Mouse (Mus musculus): Measurements from ENCODE around the gene Chit1. TPM values are rescaled to one million over a fixed set of nuclear protein-coding genes. Genes with fewer than 3 reads are reported as not detected.

Chit1 gene
- polyA plus RNA-seq, 1 experiment, result 0.11 TPM

- TF ChIP-seq CTCF (IDR thresholded peaks at IDR 0.05; ENCODE audit: borderline replicate concordance, extremely low read depth, insufficient read depth, insufficient read length) (no peak), POLR2A (IDR thresholded peaks at IDR 0.05; ENCODE audit: borderline replicate concordance, extremely low read depth, insufficient read depth, insufficient read length, poor library complexity, severe bottlenecking) (no peak)
- DNase-seq (ENCODE audit: low read depth), result no peak
Observed at GRCm38 (mm10) chr1:134080406-134080805, 30.6 kb upstream of the Chit1 start.

- DNase-seq (ENCODE audit: low read depth), result no peak
- no peak for TF ChIP-seq CTCF (IDR thresholded peaks at IDR 0.05; ENCODE audit: borderline replicate concordance, extremely low read depth, insufficient read depth, insufficient read length)
- TF ChIP-seq POLR2A (IDR thresholded peaks at IDR 0.05; ENCODE audit: borderline replicate concordance, extremely low read depth, insufficient read depth, insufficient read length, poor library complexity, severe bottlenecking), result no peak
Observed at GRCm38 (mm10) chr1:134080881-134081450, 30.1 kb upstream of the Chit1 start.

GRCm38 (mm10) chr1:134082987-134083516, 28.0 kb upstream of the Chit1 start:
- no peak for DNase-seq (ENCODE audit: low read depth)
- TF ChIP-seq POLR2A (IDR thresholded peaks at IDR 0.05; ENCODE audit: borderline replicate concordance, extremely low read depth, insufficient read depth, insufficient read length, poor library complexity, severe bottlenecking) (no peak), CTCF (IDR thresholded peaks at IDR 0.05; ENCODE audit: borderline replicate concordance, extremely low read depth, insufficient read depth, insufficient read length) (no peak)

- DNase-seq (ENCODE audit: low read depth), result no peak
- TF ChIP-seq CTCF (IDR thresholded peaks at IDR 0.05; ENCODE audit: borderline replicate concordance, extremely low read depth, insufficient read depth, insufficient read length), result no peak
- no peak for TF ChIP-seq POLR2A (IDR thresholded peaks at IDR 0.05; ENCODE audit: borderline replicate concordance, extremely low read depth, insufficient read depth, insufficient read length, poor library complexity, severe bottlenecking)
Observed at GRCm38 (mm10) chr1:134083676-134084075, 27.4 kb upstream of the Chit1 start.

- TF ChIP-seq CTCF (IDR thresholded peaks at IDR 0.05; ENCODE audit: borderline replicate concordance, extremely low read depth, insufficient read depth, insufficient read length) (no peak), POLR2A (IDR thresholded peaks at IDR 0.05; ENCODE audit: borderline replicate concordance, extremely low read depth, insufficient read depth, insufficient read length, poor library complexity, severe bottlenecking) (no peak)
- no peak for DNase-seq (ENCODE audit: low read depth)
Observed at GRCm38 (mm10) chr1:134084128-134084527, 26.9 kb upstream of the Chit1 start.

GRCm38 (mm10) chr1:134086017-134086416, 25.0 kb upstream of the Chit1 start:
- TF ChIP-seq CTCF (IDR thresholded peaks at IDR 0.05; ENCODE audit: borderline replicate concordance, extremely low read depth, insufficient read depth, insufficient read length), result no peak
- TF ChIP-seq POLR2A (IDR thresholded peaks at IDR 0.05; ENCODE audit: borderline replicate concordance, extremely low read depth, insufficient read depth, insufficient read length, poor library complexity, severe bottlenecking), result no peak
- DNase-seq (ENCODE audit: low read depth), result peak; percentile 58

GRCm38 (mm10) chr1:134086811-134087398, 24.1 kb upstream of the Chit1 start:
- no peak for TF ChIP-seq POLR2A (IDR thresholded peaks at IDR 0.05; ENCODE audit: borderline replicate concordance, extremely low read depth, insufficient read depth, insufficient read length, poor library complexity, severe bottlenecking)
- no peak for TF ChIP-seq CTCF (IDR thresholded peaks at IDR 0.05; ENCODE audit: borderline replicate concordance, extremely low read depth, insufficient read depth, insufficient read length)
- DNase-seq (ENCODE audit: low read depth), result no peak

- TF ChIP-seq POLR2A (IDR thresholded peaks at IDR 0.05; ENCODE audit: borderline replicate concordance, extremely low read depth, insufficient read depth, insufficient read length, poor library complexity, severe bottlenecking) (no peak), CTCF (IDR thresholded peaks at IDR 0.05; ENCODE audit: borderline replicate concordance, extremely low read depth, insufficient read depth, insufficient read length) (no peak)
- no peak for DNase-seq (ENCODE audit: low read depth)
Observed at GRCm38 (mm10) chr1:134089074-134089473, 22.0 kb upstream of the Chit1 start.

GRCm38 (mm10) chr1:134091851-134092250, 19.2 kb upstream of the Chit1 start:
- DNase-seq (ENCODE audit: low read depth), result no peak
- TF ChIP-seq POLR2A (IDR thresholded peaks at IDR 0.05; ENCODE audit: borderline replicate concordance, extremely low read depth, insufficient read depth, insufficient read length, poor library complexity, severe bottlenecking), result no peak
- no peak for TF ChIP-seq CTCF (IDR thresholded peaks at IDR 0.05; ENCODE audit: borderline replicate concordance, extremely low read depth, insufficient read depth, insufficient read length)

- DNase-seq (ENCODE audit: low read depth), result no peak
- TF ChIP-seq CTCF (IDR thresholded peaks at IDR 0.05; ENCODE audit: borderline replicate concordance, extremely low read depth, insufficient read depth, insufficient read length), result no peak
- TF ChIP-seq POLR2A (IDR thresholded peaks at IDR 0.05; ENCODE audit: borderline replicate concordance, extremely low read depth, insufficient read depth, insufficient read length, poor library complexity, severe bottlenecking), result no peak
Observed at GRCm38 (mm10) chr1:134092368-134092767, 18.7 kb upstream of the Chit1 start.

- TF ChIP-seq CTCF (IDR thresholded peaks at IDR 0.05; ENCODE audit: borderline replicate concordance, extremely low read depth, insufficient read depth, insufficient read length), result no peak
- TF ChIP-seq POLR2A (IDR thresholded peaks at IDR 0.05; ENCODE audit: borderline replicate concordance, extremely low read depth, insufficient read depth, insufficient read length, poor library complexity, severe bottlenecking), result no peak
Observed at GRCm38 (mm10) chr1:134092852-134093770, 17.9 kb upstream of the Chit1 start.

More at GRCm38 (mm10) chr1:134092852-134093770, 17.9 kb upstream of the Chit1 start:
- DNase-seq (ENCODE audit: low read depth), result peak; percentile 95
